12 mouse cellular contexts compared by ENCODE assay signal in the genomic region with DNA sequence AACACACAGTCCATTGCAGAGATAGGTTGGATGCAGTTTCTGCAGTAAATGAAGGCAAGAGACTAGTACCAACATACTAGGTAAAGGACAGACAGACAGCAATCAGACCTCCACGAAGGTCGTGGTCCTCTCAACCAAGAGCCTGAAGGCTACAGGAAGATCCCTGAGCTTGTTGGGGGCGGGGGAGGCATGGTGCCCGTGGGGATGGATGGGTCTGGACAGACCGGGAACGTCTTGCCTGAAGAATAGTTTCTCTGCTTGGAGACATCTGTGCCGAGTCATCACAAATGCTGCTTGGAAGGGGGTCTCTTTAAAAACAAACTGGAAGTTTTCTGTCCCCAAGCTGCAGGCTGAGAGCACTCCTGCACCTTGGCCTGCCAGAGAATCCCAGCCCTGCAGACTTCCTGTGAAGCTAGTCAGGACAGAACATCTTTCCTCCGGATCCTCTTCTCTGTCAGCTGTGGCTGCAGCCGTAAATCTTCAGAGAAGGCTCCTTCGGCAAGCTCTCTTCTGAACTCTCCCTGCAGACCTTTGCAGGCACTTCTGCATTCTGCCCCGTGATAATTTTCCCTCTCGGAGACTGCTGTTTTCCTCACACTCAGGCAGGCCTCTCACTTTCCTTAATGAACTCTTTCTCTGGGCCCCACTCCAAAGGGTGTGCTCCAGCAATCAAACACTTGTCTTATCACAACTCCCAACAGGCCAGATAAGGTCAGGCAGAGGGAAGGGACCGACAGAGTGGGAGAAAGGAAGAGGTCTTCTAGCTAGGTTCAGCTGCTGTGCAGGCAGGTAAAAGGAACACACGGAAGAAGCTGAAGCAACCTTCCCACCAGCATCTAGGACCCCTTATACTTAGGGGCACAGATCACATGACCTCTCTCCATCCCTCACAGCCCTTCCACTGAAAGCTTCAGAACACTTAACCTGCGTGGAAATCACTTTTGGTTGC.
A peak's percentile ranks its signal among the peaks of the same experiment; 100 is the strongest.
DNase-seq lines count a peak whose midpoint lies in the region; ATAC-seq and TF ChIP-seq lines count a peak whose summit lies in the region.
"Had no signal": no experiment of that assay in that cellular context is flagged by ENCODE, and none has a peak within 500 bp of the region (broad histone marks: within the 10 kb centered on the region; RNA-seq: fewer than 3 reads in every experiment).

No protein-coding gene starts in this region.

- no peak overlapping the region for H3K4me3 ChIP-seq in heart, embryonic 13.5 days
- no peak overlapping the region for H3K4me3 ChIP-seq in heart, adult 2 months
- H3K4me3 ChIP-seq in lung, embryonic 15.5 days = no peak overlapping the region
- no peak overlapping the region for H3K4me3 ChIP-seq in intestine, embryonic 15.5 days (replicated peaks)
- H3K4me3 ChIP-seq: embryonic facial prominence, embryonic 10.5 days; forebrain, embryonic 12.5 days had no signal

- H3K27ac ChIP-seq in heart, embryonic 13.5 days (replicated peaks) = 0 out of 2 replicates have a peak overlapping the region, but pooled peaks have one; percentile 15
- no peak overlapping the region for H3K27ac ChIP-seq in heart, adult 2 months
- H3K27ac ChIP-seq in lung, embryonic 15.5 days = no peak overlapping the region
- H3K27ac ChIP-seq in intestine, embryonic 15.5 days = no peak overlapping the region
- H3K27ac ChIP-seq: embryonic facial prominence, embryonic 10.5 days; forebrain, embryonic 12.5 days had no signal

- H3K79me2 ChIP-seq in heart, adult 2 months (replicated peaks; ENCODE audit: control insufficient read depth, insufficient read depth, low read length) = no peaks in the 10 kb centered on the region

- no peak for TF ChIP-seq EP300 in heart, adult 2 months (IDR thresholded peaks at IDR 0.05; ENCODE audit: insufficient read depth, low read depth, low read length)

- no peak for TF ChIP-seq POLR2A in heart, adult 2 months (IDR thresholded peaks at IDR 0.05; ENCODE audit: insufficient read depth, low read depth, low read length)

- peak overlapping the region; percentile 42 for H3K4me2 ChIP-seq in heart, embryonic 13.5 days
- peak overlapping the region; percentile 24; the same call in 1 of the 2 replicates for H3K4me2 ChIP-seq in lung, embryonic 15.5 days
- H3K4me2 ChIP-seq in intestine, embryonic 15.5 days (replicated peaks) = peak overlapping the region; percentile 1; the same call in 1 of the 2 replicates
- H3K4me2 ChIP-seq: forebrain, embryonic 12.5 days had no signal

- 17% methylated on average over 15 of the region's 15 CpGs for WGBS in heart, embryonic 13.5 days
- WGBS in heart, adult 2 months = 23% methylated on average over 15 of the region's 15 CpGs
- WGBS in lung, embryonic 15.5 days = 31% methylated on average over 15 of the region's 15 CpGs
- 27% methylated on average over 15 of the region's 15 CpGs for WGBS in intestine, embryonic 15.5 days

- no peaks in the 10 kb centered on the region for H3K36me3 ChIP-seq in heart, embryonic 13.5 days
- no peaks in the 10 kb centered on the region for H3K36me3 ChIP-seq in heart, adult 2 months (ENCODE audit: control insufficient read depth, insufficient read depth, low read length)
- no peaks in the 10 kb centered on the region for H3K36me3 ChIP-seq in lung, embryonic 15.5 days
- H3K36me3 ChIP-seq in intestine, embryonic 15.5 days = no peaks in the 10 kb centered on the region
- H3K36me3 ChIP-seq: embryonic facial prominence, embryonic 10.5 days; forebrain, embryonic 12.5 days had no signal

- 0 out of 2 replicates have a peak overlapping the region, but pooled peaks have one; percentile 24 for H3K9ac ChIP-seq in heart, embryonic 13.5 days
- no peak overlapping the region for H3K9ac ChIP-seq in heart, adult 2 months (ENCODE audit: low read depth, low read length)
- no peak overlapping the region for H3K9ac ChIP-seq in lung, embryonic 15.5 days
- H3K9ac ChIP-seq in intestine, embryonic 15.5 days = no peak overlapping the region
- H3K9ac ChIP-seq: forebrain, embryonic 12.5 days had no signal

- no peaks in the 10 kb centered on the region for H3K9me3 ChIP-seq in heart, embryonic 13.5 days
- no peaks in the 10 kb centered on the region for H3K9me3 ChIP-seq in lung, embryonic 15.5 days
- H3K9me3 ChIP-seq in intestine, embryonic 15.5 days = no peaks in the 10 kb centered on the region

- intact Hi-C loops in heart, adult 2 months (cut with DNase I) = no loop called here

- no peak for ATAC-seq in heart, embryonic 13.5 days (ENCODE audit: extremely low read depth, insufficient number of reproducible peaks, low FRiP score, low TSS enrichment)
- 0 out of 2 replicates have a peak, but pooled peaks have one; percentile 39 for ATAC-seq in lung, embryonic 15.5 days (ENCODE audit: borderline replicate concordance, extremely low read depth, low FRiP score, low TSS enrichment)
- ATAC-seq in intestine, embryonic 15.5 days = peak; percentile 96

- peaks cover 11% of the 10 kb centered on the region for H3K4me1 ChIP-seq in heart, embryonic 13.5 days
- no peaks in the 10 kb centered on the region for H3K4me1 ChIP-seq in heart, adult 2 months (ENCODE audit: control insufficient read depth, insufficient read depth, low read length)
- no peaks in the 10 kb centered on the region for H3K4me1 ChIP-seq in lung, embryonic 15.5 days
- H3K4me1 ChIP-seq in intestine, embryonic 15.5 days (replicated peaks) = 0 out of 2 replicates have a peak, but pooled peaks cover 8% of the 10 kb centered on the region
- H3K4me1 ChIP-seq: embryonic facial prominence, embryonic 10.5 days; forebrain, embryonic 12.5 days had no signal

- TF ChIP-seq CTCF in heart, adult 2 months (IDR thresholded peaks at IDR 0.05) = no peak

- no peak for DNase-seq in heart, adult 2 months
- DNase-seq in lung, adult 18-20 months = no peak
- DNase-seq in mesoderm, embryonic 11.5 days (ENCODE audit: low read depth, low spot score) = peak; percentile 6
- no peak for DNase-seq in layer of hippocampus, postnatal 25 days (ENCODE audit: extremely low spot score in 1 of 2, low spot score in 1 of 2)
- DNase-seq in spleen, postnatal 14 days (ENCODE audit: low spot score in 2 of 2) = no peak
- DNase-seq: adrenal gland, postnatal 14 days; gastrocnemius, postnatal 10 days had no signal

- H3K27me3 ChIP-seq in heart, embryonic 13.5 days (replicated peaks) = no peaks in the 10 kb centered on the region
- H3K27me3 ChIP-seq in heart, adult 2 months (ENCODE audit: control insufficient read depth, insufficient read depth, low read length) = no peaks in the 10 kb centered on the region
- no peaks in the 10 kb centered on the region for H3K27me3 ChIP-seq in lung, embryonic 15.5 days
- no peaks in the 10 kb centered on the region for H3K27me3 ChIP-seq in intestine, embryonic 15.5 days (replicated peaks)
- H3K27me3 ChIP-seq: forebrain, embryonic 12.5 days had no signal
